Mouse (Mus musculus) retina, embryonic 14.5 days (tissue): ENCODE measurements around the gene Gm20820.
"Not testable (repeated sequence)": the region's sequence is repeated elsewhere in the genome, so short reads cannot be mapped to it uniquely, and the experiment has no call there.

ENCODE experiments used
- DNase-seq: peaks from one replicate; pipeline ENCODE4 v3.0.0-alpha.2; 2015; ENCODE audit warnings: low spot score

The Gm20820 gene

GRCm38 (mm10) chrY:86061472-86061871 is at the start of gene Gm20820:
TSS of gene Gm20820 (plus strand) at chrY:86061772.
- DNase-seq: not testable (repeated sequence)
